In the genomic region with DNA sequence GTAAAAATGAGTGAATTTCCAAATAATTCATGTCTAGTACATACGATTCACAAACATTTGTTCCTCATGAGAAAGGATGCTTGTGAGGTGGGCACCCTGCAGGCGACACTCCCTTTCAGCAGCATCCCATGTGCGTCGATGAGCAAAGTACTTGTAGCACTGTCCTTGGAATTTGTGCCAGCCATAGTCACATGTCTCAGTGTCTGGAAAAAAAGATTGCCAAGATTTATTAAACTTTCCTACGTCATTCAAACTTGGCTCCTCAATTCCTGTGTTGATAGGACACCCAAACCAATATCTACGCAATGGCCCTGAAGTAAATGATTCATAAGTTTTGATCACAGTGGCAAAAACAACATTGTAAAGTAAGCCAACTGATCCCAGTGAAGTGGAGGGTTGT, we compare ENCODE assay signal across 16 mouse cellular contexts.
"Had no signal": no experiment of that assay in that cellular context is flagged by ENCODE, and none has a peak within 500 bp of the region (broad histone marks: within the 10 kb centered on the region; RNA-seq: fewer than 3 reads in every experiment).

No protein-coding gene starts in this region.

- H3K36me3 ChIP-seq: midbrain, embryonic 15.5 days had no signal

- H3K4me1 ChIP-seq: midbrain, embryonic 13.5 days; midbrain, embryonic 15.5 days; neural tube, embryonic 12.5 days; stomach, embryonic 15.5 days had no signal

- DNase-seq: lung, adult 18-20 months; lung, embryonic 14.5 days; lung, postnatal 10 days; lung, postnatal 4 days; retina, postnatal 1 day; right cerebral cortex, adult 18-20 months; right cerebral cortex, postnatal 25 days; thymus, adult 2 months; thymus, postnatal 25 days; thymus, postnatal 4 days had no signal

- H3K9me3 ChIP-seq: midbrain, embryonic 13.5 days; midbrain, embryonic 15.5 days; neural tube, embryonic 12.5 days; stomach, embryonic 15.5 days had no signal

- ATAC-seq: midbrain, embryonic 13.5 days; midbrain, embryonic 15.5 days had no signal

- H3K9ac ChIP-seq: lung, embryonic 14.5 days; midbrain, embryonic 13.5 days; midbrain, embryonic 15.5 days; neural tube, embryonic 12.5 days; stomach, embryonic 15.5 days had no signal

- H3K27ac ChIP-seq: midbrain, embryonic 13.5 days; midbrain, embryonic 15.5 days; neural tube, embryonic 12.5 days; stomach, embryonic 15.5 days; stomach, postnatal 0 days had no signal

- H3K27me3 ChIP-seq: midbrain, embryonic 13.5 days; midbrain, embryonic 15.5 days; neural tube, embryonic 12.5 days; stomach, embryonic 15.5 days had no signal

- H3K4me3 ChIP-seq: midbrain, embryonic 13.5 days; midbrain, embryonic 15.5 days; neural tube, embryonic 12.5 days; stomach, embryonic 15.5 days had no signal

- H3K4me2 ChIP-seq: lung, embryonic 14.5 days; midbrain, embryonic 11.5 days; midbrain, embryonic 13.5 days; midbrain, embryonic 15.5 days; neural tube, embryonic 12.5 days; stomach, embryonic 15.5 days had no signal
